Mouse (Mus musculus): ENCODE results near the gene Dnajc28. TPM values are rescaled to one million over a fixed set of nuclear protein-coding genes. Genes with fewer than 3 reads are reported as not detected.
A peak's percentile ranks its signal among the peaks of the same experiment; 100 is the strongest.

Gene Dnajc28
- 7.5 and 7.9 TPM in 2 replicates for polyA plus RNA-seq (2012; ENCODE audit: insufficient read depth, insufficient read length, missing spikeins)

DNA sequence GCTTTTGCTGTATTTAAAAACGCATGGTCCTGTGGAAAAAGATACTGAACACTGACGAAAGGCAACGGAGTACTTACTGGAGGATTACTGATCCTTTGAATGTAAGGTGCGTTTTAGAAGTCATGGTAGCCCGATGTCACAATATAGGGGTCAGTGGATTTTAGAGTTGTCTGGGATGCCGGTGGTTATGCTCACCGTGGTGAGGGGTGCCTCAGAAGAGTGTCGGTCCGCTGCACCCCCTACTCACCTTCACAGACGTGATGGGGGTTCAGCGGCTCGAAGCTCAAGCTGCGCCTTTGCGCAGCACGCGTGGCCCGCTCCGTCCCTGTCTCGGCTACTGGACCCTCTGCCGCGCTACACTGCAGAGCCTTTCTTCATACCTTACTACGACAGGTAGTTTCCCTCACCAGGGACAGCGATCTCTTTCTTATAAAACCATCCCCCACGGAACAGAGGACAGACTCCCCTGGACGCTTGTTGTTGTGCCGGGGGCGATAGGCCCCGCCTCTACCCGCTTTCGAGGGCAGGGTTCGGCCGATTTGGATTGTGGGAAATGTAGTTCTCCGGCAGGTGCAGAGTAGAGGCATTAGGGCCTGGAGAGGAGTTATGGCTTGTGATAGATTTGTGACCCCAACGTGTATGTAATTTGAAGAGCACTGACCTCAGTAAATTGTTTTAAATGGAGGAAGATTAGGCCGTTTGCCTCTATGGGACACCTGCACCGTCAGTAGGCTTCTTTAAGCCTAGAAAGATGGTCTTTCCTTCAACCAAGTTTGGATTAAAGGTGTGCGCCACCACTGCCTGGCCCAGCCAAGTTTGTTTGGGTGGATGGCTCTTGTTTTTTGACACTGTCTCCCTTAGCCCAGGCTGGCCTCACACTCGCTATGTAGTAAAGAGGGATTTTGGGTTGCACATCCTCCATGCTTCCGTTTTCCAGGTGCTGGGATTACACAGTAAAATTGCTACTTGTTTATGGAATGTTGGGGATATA, at the start of gene Dnajc28:
Gene Dnajc28 (minus strand): TSS at position 516 of the 991 bp plus-strand sequence.
- no peak within 1 kb of the TSS for H3K27ac ChIP-seq (ENCODE audit: insufficient read depth, low read depth, low read length)
- TF ChIP-seq CTCF (IDR thresholded peaks at IDR 0.05; ENCODE audit: low read depth, low read length) = no peak
- no peak for TF ChIP-seq POLR2A (IDR thresholded peaks at IDR 0.05; ENCODE audit: borderline replicate concordance, low read depth, low read length)
- H3K4me1 ChIP-seq (ENCODE audit: control insufficient read depth, insufficient read depth, low read length) = peaks cover 15% of the 10 kb centered on the region
- H3K4me3 ChIP-seq (ENCODE audit: insufficient read depth, low read length) = peak within 1 kb of the TSS; percentile 85

DNA sequence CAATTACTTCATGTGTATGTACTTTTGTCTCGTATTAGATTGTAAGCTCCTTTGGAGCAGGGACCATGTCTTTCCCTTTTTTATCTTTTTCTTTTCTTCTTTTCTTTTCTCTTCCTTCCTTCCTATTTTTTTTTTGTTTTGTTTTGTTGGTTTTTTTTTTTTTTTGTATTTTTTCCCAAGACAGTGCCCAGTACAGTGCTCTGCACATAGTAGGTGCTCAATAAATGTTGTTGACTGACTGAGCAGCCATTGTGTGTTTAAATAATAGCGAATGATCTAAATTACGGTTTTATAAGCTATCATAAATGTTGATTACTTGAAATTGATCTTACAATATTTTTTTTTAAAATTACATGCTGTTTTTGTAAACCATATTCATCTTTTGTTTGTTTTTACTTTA, 45.0 kb upstream of the Dnajc28 start:
- H3K4me3 ChIP-seq (ENCODE audit: insufficient read depth, low read length) = no peak overlapping the region
- no peak overlapping the region for H3K27ac ChIP-seq (ENCODE audit: insufficient read depth, low read depth, low read length)
- no peak for TF ChIP-seq POLR2A (IDR thresholded peaks at IDR 0.05; ENCODE audit: borderline replicate concordance, low read depth, low read length)
- no peak for TF ChIP-seq CTCF (IDR thresholded peaks at IDR 0.05; ENCODE audit: low read depth, low read length)
- no peaks in the 10 kb centered on the region for H3K4me1 ChIP-seq (ENCODE audit: control insufficient read depth, insufficient read depth, low read length)

- no peak overlapping the region for H3K4me3 ChIP-seq (ENCODE audit: insufficient read depth, low read length)
- TF ChIP-seq POLR2A (IDR thresholded peaks at IDR 0.05; ENCODE audit: borderline replicate concordance, low read depth, low read length) = no peak
- TF ChIP-seq CTCF (IDR thresholded peaks at IDR 0.05; ENCODE audit: low read depth, low read length) = no peak
- H3K4me1 ChIP-seq (ENCODE audit: control insufficient read depth, insufficient read depth, low read length) = no peaks in the 10 kb centered on the region
- no peak overlapping the region for H3K27ac ChIP-seq (ENCODE audit: insufficient read depth, low read depth, low read length)
Observed at GRCm38 (mm10) chr16:91662336-91662735, 43.5 kb upstream of the Dnajc28 start.

GRCm38 (mm10) chr16:91661397-91661796, 42.6 kb upstream of the Dnajc28 start:
- TF ChIP-seq CTCF (IDR thresholded peaks at IDR 0.05; ENCODE audit: low read depth, low read length) = no peak
- TF ChIP-seq POLR2A (IDR thresholded peaks at IDR 0.05; ENCODE audit: borderline replicate concordance, low read depth, low read length) = no peak
- Histone ChIP-seq H3K4me1 (ENCODE audit: control insufficient read depth, insufficient read depth, low read length) (no peaks in the 10 kb centered on the region), H3K4me3 (ENCODE audit: insufficient read depth, low read length) (no peak overlapping the region), H3K27ac (ENCODE audit: insufficient read depth, low read depth, low read length) (no peak overlapping the region)

- Histone ChIP-seq H3K27ac (ENCODE audit: insufficient read depth, low read depth, low read length) (no peak overlapping the region), H3K4me1 (ENCODE audit: control insufficient read depth, insufficient read depth, low read length) (no peaks in the 10 kb centered on the region)
- TF ChIP-seq POLR2A (IDR thresholded peaks at IDR 0.05; ENCODE audit: borderline replicate concordance, low read depth, low read length) (no peak), CTCF (IDR thresholded peaks at IDR 0.05; ENCODE audit: low read depth, low read length) (no peak)
Observed at GRCm38 (mm10) chr16:91659798-91660197, 41.0 kb upstream of the Dnajc28 start.

GRCm38 (mm10) chr16:91658471-91658870, 39.6 kb upstream of the Dnajc28 start:
- Histone ChIP-seq H3K27ac (ENCODE audit: insufficient read depth, low read depth, low read length) (no peak overlapping the region), H3K4me3 (ENCODE audit: insufficient read depth, low read length) (no peak overlapping the region), H3K4me1 (ENCODE audit: control insufficient read depth, insufficient read depth, low read length) (no peaks in the 10 kb centered on the region)
- TF ChIP-seq POLR2A (IDR thresholded peaks at IDR 0.05; ENCODE audit: borderline replicate concordance, low read depth, low read length) = no peak
- TF ChIP-seq CTCF (IDR thresholded peaks at IDR 0.05; ENCODE audit: low read depth, low read length) = no peak

More at GRCm38 (mm10) chr16:91659798-91660197, 41.0 kb upstream of the Dnajc28 start:
- no peak overlapping the region for H3K4me3 ChIP-seq (ENCODE audit: insufficient read depth, low read length)

DNA sequence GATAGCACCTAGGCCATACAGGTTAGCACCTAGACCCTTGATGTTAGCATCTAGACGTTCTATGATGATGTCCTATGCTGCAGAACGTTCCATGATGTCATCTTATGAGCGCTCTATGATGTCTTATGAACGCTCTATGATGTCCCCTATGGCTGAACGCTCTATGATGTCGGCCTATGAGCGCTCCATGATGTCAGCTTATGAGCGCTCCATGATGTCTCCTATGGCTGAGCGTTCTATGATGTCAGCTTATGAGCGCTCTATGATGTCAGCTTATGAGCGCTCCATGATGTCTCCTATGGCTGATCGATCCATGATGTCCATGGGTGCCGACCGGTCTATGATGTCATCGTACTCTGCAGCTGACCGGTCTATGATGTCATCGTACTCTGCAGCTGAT, 38.5 kb upstream of the Dnajc28 start:
- TF ChIP-seq CTCF (IDR thresholded peaks at IDR 0.05; ENCODE audit: low read depth, low read length) = no peak
- no peak for TF ChIP-seq POLR2A (IDR thresholded peaks at IDR 0.05; ENCODE audit: borderline replicate concordance, low read depth, low read length)
- Histone ChIP-seq H3K27ac (ENCODE audit: insufficient read depth, low read depth, low read length) (no peak overlapping the region), H3K4me1 (ENCODE audit: control insufficient read depth, insufficient read depth, low read length) (peaks cover 2% of the 10 kb centered on the region; the same call in 1 of the 2 replicates), H3K4me3 (ENCODE audit: insufficient read depth, low read length) (no peak overlapping the region)

- Histone ChIP-seq H3K4me1 (ENCODE audit: control insufficient read depth, insufficient read depth, low read length) (peaks cover 4% of the 10 kb centered on the region; the same call in 1 of the 2 replicates), H3K27ac (ENCODE audit: insufficient read depth, low read depth, low read length) (no peak overlapping the region), H3K4me3 (ENCODE audit: insufficient read depth, low read length) (no peak overlapping the region)
- TF ChIP-seq POLR2A (IDR thresholded peaks at IDR 0.05; ENCODE audit: borderline replicate concordance, low read depth, low read length) = no peak
- TF ChIP-seq CTCF (IDR thresholded peaks at IDR 0.05; ENCODE audit: low read depth, low read length) = no peak
Observed at GRCm38 (mm10) chr16:91655285-91655684, 36.5 kb upstream of the Dnajc28 start.

- H3K4me3 ChIP-seq (ENCODE audit: insufficient read depth, low read length) = no peak overlapping the region
- TF ChIP-seq POLR2A (IDR thresholded peaks at IDR 0.05; ENCODE audit: borderline replicate concordance, low read depth, low read length) = no peak
- no peak for TF ChIP-seq CTCF (IDR thresholded peaks at IDR 0.05; ENCODE audit: low read depth, low read length)
Observed at GRCm38 (mm10) chr16:91652191-91652590, 33.4 kb upstream of the Dnajc28 start.

GRCm38 (mm10) chr16:91649781-91650180, 31.0 kb upstream of the Dnajc28 start:
- H3K27ac ChIP-seq (ENCODE audit: insufficient read depth, low read depth, low read length) = no peak overlapping the region

More at GRCm38 (mm10) chr16:91652191-91652590, 33.4 kb upstream of the Dnajc28 start:
- no peak overlapping the region for H3K27ac ChIP-seq (ENCODE audit: insufficient read depth, low read depth, low read length)
- H3K4me1 ChIP-seq (ENCODE audit: control insufficient read depth, insufficient read depth, low read length) = peaks cover 6% of the 10 kb centered on the region

More at GRCm38 (mm10) chr16:91649781-91650180, 31.0 kb upstream of the Dnajc28 start:
- TF ChIP-seq POLR2A (IDR thresholded peaks at IDR 0.05; ENCODE audit: borderline replicate concordance, low read depth, low read length) (no peak), CTCF (IDR thresholded peaks at IDR 0.05; ENCODE audit: low read depth, low read length) (no peak)
- Histone ChIP-seq H3K4me1 (ENCODE audit: control insufficient read depth, insufficient read depth, low read length) (peaks cover 9% of the 10 kb centered on the region), H3K4me3 (ENCODE audit: insufficient read depth, low read length) (no peak overlapping the region)

Data from bone marrow macrophage, adult 2 months (primary cell).